Mouse (Mus musculus) testis, adult 2 months (tissue): Measurements from ENCODE around the gene Hoxb8.

Experiments
- CTCF ChIP-seq: fragments of 200-500 bp; IDR thresholded peaks from 2 replicates; pipeline ENCODE4 v1.5.1; 2012; ENCODE audit warnings: low read depth, mild to moderate bottlenecking, inconsistent platforms, low read length, moderate library complexity; ENCODE audit not compliant: control insufficient read depth, insufficient read depth, insufficient replicate concordance
- POLR2A ChIP-seq: fragments of 200-500 bp; IDR thresholded peaks from 2 replicates; pipeline ENCODE4 v1.6.1; 2012; ENCODE audit warnings: low read depth, mild to moderate bottlenecking, inconsistent platforms, low read length, moderate library complexity; ENCODE audit not compliant: control insufficient read depth

- no peak for TF ChIP-seq CTCF
- TF ChIP-seq POLR2A, result no peak
These were observed 309 bp upstream of the Hoxb8 start for GRCm38 (mm10) chr11:96281396-96281795.
